Mouse (Mus musculus) midbrain, embryonic 10.5 days (tissue): ENCODE data around the gene Togaram2. TPM values are rescaled to one million over a fixed set of nuclear protein-coding genes. Genes with fewer than 3 reads are reported as not detected.

Experiments
- DNase-seq: peaks from one replicate; pipeline ENCODE4 v3.0.0-alpha.2; 2017; ENCODE audit warnings: low spot score
- H3K27ac ChIP-seq: fragments of 300-500 bp; sonication (generic); replicated peaks from 2 replicates; pipeline ENCODE4 v1.5.1; 2016; ENCODE audit warnings: mild to moderate bottlenecking
- H3K27me3 ChIP-seq: fragments of 300-500 bp; sonication (generic); 2 replicates; pipeline ENCODE4 v1.6.1; 2016; ENCODE audit warnings: low read depth, mild to moderate bottlenecking; ENCODE audit not compliant: poor library complexity, severe bottlenecking
- H3K36me3 ChIP-seq: fragments of 300-500 bp; sonication (generic); 2 replicates; pipeline ENCODE4 v1.6.1; 2016; ENCODE audit warnings: mild to moderate bottlenecking, moderate library complexity
- H3K4me1 ChIP-seq: fragments of 300-500 bp; sonication (generic); 2 replicates; pipeline ENCODE4 v1.6.1; 2016
- H3K4me3 ChIP-seq: fragments of 300-500 bp; sonication (generic); 2 replicates; pipeline ENCODE4 v1.5.1; 2016; ENCODE audit warnings: mild to moderate bottlenecking, moderate library complexity
- H3K9me3 ChIP-seq: fragments of 300-500 bp; sonication (generic); replicated peaks from 2 replicates; pipeline ENCODE4 v1.6.1; 2016; ENCODE audit warnings: mild to moderate bottlenecking
- WGBS: fragments of 180-500 bp; shearing (Covaris S2); methylation state at CpG from one replicate; pipeline ENCODE4 v1.1.7; 2016; 5-methylcytosine and 5-hydroxymethylcytosine counted together
- polyA plus RNA-seq: library from polyadenylated mRNA; unstranded; fragments of >200 nt; fragmentation: Nextera tagmentation; extraction: Ambion mirVana; gene quantifications from 2 replicates; pipeline ENCODE4 v1.2.1, GENCODE M21; 2016

The Togaram2 gene
- polyA plus RNA-seq, 1 experiment from 2014 or later, result not detected

- Histone ChIP-seq H3K27ac (no peak overlapping the region; the same call in 1 of the 2 replicates), H3K27me3 (no peaks in the 10 kb centered on the region), H3K4me1 (peaks cover 7% of the 10 kb centered on the region; the same call in 1 of the 2 replicates), H3K36me3 (no peaks in the 10 kb centered on the region), H3K4me3 (no peak overlapping the region), H3K9me3 (0 out of 2 replicates have a peak, but pooled peaks cover 5% of the 10 kb centered on the region)
- WGBS, result 66% methylated on average over 4 of the region's 4 CpGs
- no peak for DNase-seq
Observed at GRCm38 (mm10) chr17:71707715-71708114, 34.7 kb downstream of the Togaram2 start.

- H3K4me3 ChIP-seq, result no peak overlapping the region
- no peaks in the 10 kb centered on the region for H3K9me3 ChIP-seq
- WGBS, result 84% methylated on average over 6 of the region's 6 CpGs
- H3K27me3 ChIP-seq, result no peaks in the 10 kb centered on the region
- DNase-seq, result no peak
- H3K27ac ChIP-seq, result no peak overlapping the region
- H3K4me1 ChIP-seq, result peaks cover 7% of the 10 kb centered on the region; the same call in 1 of the 2 replicates
- H3K36me3 ChIP-seq, result no peaks in the 10 kb centered on the region
Observed at GRCm38 (mm10) chr17:71712279-71712678, 39.2 kb downstream of the Togaram2 start.

GRCm38 (mm10) chr17:71715034-71715433, 42.0 kb downstream of the Togaram2 start:
- Histone ChIP-seq H3K4me1 (no peaks in the 10 kb centered on the region), H3K9me3 (no peaks in the 10 kb centered on the region), H3K27ac (no peak overlapping the region), H3K36me3 (no peaks in the 10 kb centered on the region), H3K27me3 (no peaks in the 10 kb centered on the region), H3K4me3 (no peak overlapping the region)
- no peak for DNase-seq
- 76% methylated on average over 3 of the region's 3 CpGs for WGBS

GRCm38 (mm10) chr17:71717881-71718625, 45.0 kb downstream of the Togaram2 start:
- Histone ChIP-seq H3K9me3 (no peaks in the 10 kb centered on the region), H3K27me3 (no peaks in the 10 kb centered on the region), H3K27ac (no peak overlapping the region), H3K4me3 (no peak overlapping the region), H3K4me1 (no peaks in the 10 kb centered on the region), H3K36me3 (no peaks in the 10 kb centered on the region)
- no peak for DNase-seq
- WGBS, result 92% methylated on average over 8 of the region's 8 CpGs

GRCm38 (mm10) chr17:71720434-71720833, 47.4 kb downstream of the Togaram2 start:
- no peaks in the 10 kb centered on the region for H3K36me3 ChIP-seq
- H3K9me3 ChIP-seq, result no peaks in the 10 kb centered on the region
- H3K4me3 ChIP-seq, result no peak overlapping the region
- no peaks in the 10 kb centered on the region for H3K27me3 ChIP-seq
- H3K4me1 ChIP-seq, result no peaks in the 10 kb centered on the region
- no peak for DNase-seq
- no peak overlapping the region for H3K27ac ChIP-seq

- H3K27me3 ChIP-seq, result no peaks in the 10 kb centered on the region
- H3K36me3 ChIP-seq, result no peaks in the 10 kb centered on the region
- WGBS, result 80% methylated on average over 3 of the region's 3 CpGs
- H3K4me1 ChIP-seq, result no peaks in the 10 kb centered on the region
- no peaks in the 10 kb centered on the region for H3K9me3 ChIP-seq
- H3K27ac ChIP-seq, result no peak overlapping the region
- DNase-seq, result no peak
- no peak overlapping the region for H3K4me3 ChIP-seq
Observed at GRCm38 (mm10) chr17:71721019-71721418, 48.0 kb downstream of the Togaram2 start.

- H3K36me3 ChIP-seq, result no peaks in the 10 kb centered on the region
- WGBS, result 69% methylated on average over 2 of the region's 2 CpGs
- no peaks in the 10 kb centered on the region for H3K4me1 ChIP-seq
Observed at GRCm38 (mm10) chr17:71730655-71731054, 57.6 kb downstream of the Togaram2 start.

GRCm38 (mm10) chr17:71736442-71736841, 63.4 kb downstream of the Togaram2 start:
- 67% methylated on average over 3 of the region's 3 CpGs for WGBS
- Histone ChIP-seq H3K27ac (no peak overlapping the region), H3K4me3 (no peak overlapping the region), H3K4me1 (peaks cover 4% of the 10 kb centered on the region; the same call in 1 of the 2 replicates), H3K27me3 (no peaks in the 10 kb centered on the region), H3K36me3 (no peaks in the 10 kb centered on the region), H3K9me3 (no peaks in the 10 kb centered on the region; the same call in 1 of the 2 replicates)
- no peak for DNase-seq

More at GRCm38 (mm10) chr17:71730655-71731054, 57.6 kb downstream of the Togaram2 start:
- Histone ChIP-seq H3K4me3 (no peak overlapping the region), H3K9me3 (no peaks in the 10 kb centered on the region; the same call in 1 of the 2 replicates), H3K27ac (no peak overlapping the region), H3K27me3 (no peaks in the 10 kb centered on the region)
- no peak for DNase-seq

- Histone ChIP-seq H3K9me3 (0 out of 2 replicates have a peak, but pooled peaks cover 3% of the 10 kb centered on the region), H3K36me3 (no peaks in the 10 kb centered on the region), H3K27ac (no peak overlapping the region), H3K27me3 (no peaks in the 10 kb centered on the region), H3K4me1 (peaks cover 14% of the 10 kb centered on the region), H3K4me3 (no peak overlapping the region)
- WGBS, result 89% methylated on average over 3 of the region's 3 CpGs
- no peak for DNase-seq
Observed at GRCm38 (mm10) chr17:71742156-71742555, 69.1 kb downstream of the Togaram2 start.

- Histone ChIP-seq H3K27me3 (no peaks in the 10 kb centered on the region), H3K9me3 (0 out of 2 replicates have a peak, but pooled peaks cover 3% of the 10 kb centered on the region), H3K4me3 (no peak overlapping the region), H3K4me1 (peaks cover 14% of the 10 kb centered on the region), H3K27ac (no peak overlapping the region), H3K36me3 (no peaks in the 10 kb centered on the region)
- DNase-seq, result no peak
- 44% methylated on average over 5 of the region's 5 CpGs for whole genome bisulfite sequencing
Observed at GRCm38 (mm10) chr17:71742935-71743334, 69.9 kb downstream of the Togaram2 start.

GRCm38 (mm10) chr17:71746114-71746513, 73.1 kb downstream of the Togaram2 start:
- no peak for DNase-seq
- H3K9me3 ChIP-seq, result 0 out of 2 replicates have a peak, but pooled peaks cover 3% of the 10 kb centered on the region
- 88% methylated on average over 9 of the region's 9 CpGs for WGBS

GRCm38 (mm10) chr17:71747561-71747960, 74.5 kb downstream of the Togaram2 start:
- H3K9me3 ChIP-seq, result 0 out of 2 replicates have a peak, but pooled peaks cover 3% of the 10 kb centered on the region
- H3K4me1 ChIP-seq, result peaks cover 14% of the 10 kb centered on the region
- 93% methylated on average over 8 of the region's 8 CpGs for WGBS
- no peaks in the 10 kb centered on the region for H3K27me3 ChIP-seq
- DNase-seq, result no peak
- H3K36me3 ChIP-seq, result no peaks in the 10 kb centered on the region
- no peak overlapping the region for H3K27ac ChIP-seq
- no peak overlapping the region for H3K4me3 ChIP-seq

More at GRCm38 (mm10) chr17:71746114-71746513, 73.1 kb downstream of the Togaram2 start:
- Histone ChIP-seq H3K36me3 (no peaks in the 10 kb centered on the region), H3K27ac (0 out of 2 replicates have a peak overlapping the region, but pooled peaks have one; percentile 55), H3K4me3 (no peak overlapping the region), H3K4me1 (peaks cover 14% of the 10 kb centered on the region), H3K27me3 (no peaks in the 10 kb centered on the region)

GRCm38 (mm10) chr17:71749616-71750168, 76.6 kb downstream of the Togaram2 start:
- no peak overlapping the region for H3K4me3 ChIP-seq
- H3K36me3 ChIP-seq, result no peaks in the 10 kb centered on the region
- H3K9me3 ChIP-seq, result no peaks in the 10 kb centered on the region
- no peaks in the 10 kb centered on the region for H3K27me3 ChIP-seq
- 84% methylated on average over 9 of the region's 9 CpGs for WGBS
- no peak for DNase-seq
- peaks cover 10% of the 10 kb centered on the region for H3K4me1 ChIP-seq
- peak overlapping the region; percentile 6; the same call in 1 of the 2 replicates for H3K27ac ChIP-seq
